Mouse (Mus musculus) neural tube, embryonic 13.5 days (tissue): ENCODE measurements around the gene Efcab3. TPM values are rescaled to one million over a fixed set of nuclear protein-coding genes. Genes with fewer than 3 reads are reported as not detected.

Experiments
- ATAC-seq: fragments of 200-750 bp; cut with Nextera tagmentation; 2 replicates; pipeline ENCODE4 v1.8.0; 2017; ENCODE audit warnings: low read depth, mild to moderate bottlenecking, moderate TSS enrichment, moderate library complexity
- H3K27ac ChIP-seq: fragments of 300-500 bp; sonication (generic); replicated peaks from 2 replicates; pipeline ENCODE4 v1.5.1; 2015; ENCODE audit warnings: moderate library complexity, mild to moderate bottlenecking, inconsistent platforms
- H3K27me3 ChIP-seq: fragments of 300-500 bp; sonication (generic); 2 replicates; pipeline ENCODE4 v1.6.1; 2015; ENCODE audit warnings: mild to moderate bottlenecking, inconsistent platforms
- H3K36me3 ChIP-seq: fragments of 300-500 bp; sonication (generic); 2 replicates; pipeline ENCODE4 v1.6.1; 2015; ENCODE audit warnings: mild to moderate bottlenecking, inconsistent platforms
- H3K4me1 ChIP-seq: fragments of 300-500 bp; sonication (generic); replicated peaks from 2 replicates; pipeline ENCODE4 v1.6.1; 2015; ENCODE audit warnings: inconsistent platforms
- H3K4me2 ChIP-seq: fragments of 300-500 bp; sonication (generic); 2 replicates; pipeline ENCODE4 v1.6.1; 2015; ENCODE audit warnings: inconsistent platforms, mild to moderate bottlenecking, moderate library complexity
- H3K4me3 ChIP-seq: fragments of 300-500 bp; sonication (generic); 2 replicates; pipeline ENCODE4 v1.5.1; 2015; ENCODE audit warnings: mild to moderate bottlenecking, inconsistent platforms
- H3K9ac ChIP-seq: fragments of 300-500 bp; sonication (generic); 2 replicates; pipeline ENCODE4 v1.6.1; 2015; ENCODE audit warnings: moderate library complexity, mild to moderate bottlenecking, inconsistent platforms
- H3K9me3 ChIP-seq: fragments of 300-500 bp; sonication (generic); 2 replicates; pipeline ENCODE4 v1.6.1; 2016; ENCODE audit warnings: inconsistent platforms
- WGBS: fragments of 180-500 bp; shearing (Covaris S2); methylation state at CpG from one replicate; pipeline ENCODE4 v1.1.7; 2015; 5-methylcytosine and 5-hydroxymethylcytosine counted together
- polyA plus RNA-seq: library from polyadenylated mRNA; unstranded; fragments of >200 nt; fragmentation: Nextera tagmentation; extraction: Ambion mirVana; gene quantifications from 2 replicates; pipeline ENCODE4 v1.2.1, GENCODE M21; 2015

The Efcab3 gene
- polyA plus RNA-seq, 1 experiment from 2014 or later: not detected

GRCm38 (mm10) chr11:105149766-105150165 lies 86.4 kb downstream of the Efcab3 start:
- ATAC-seq: no peak
- Histone ChIP-seq H3K36me3 (no peaks in the 10 kb centered on the region), H3K27ac (no peak overlapping the region), H3K4me3 (no peak overlapping the region), H3K4me2 (no peak overlapping the region), H3K9me3 (no peaks in the 10 kb centered on the region), H3K4me1 (peaks cover 21% of the 10 kb centered on the region), H3K27me3 (no peaks in the 10 kb centered on the region), H3K9ac (no peak overlapping the region)
- WGBS: 88% methylated on average over 1 of the region's 1 CpGs

GRCm38 (mm10) chr11:105150691-105151090 lies 87.3 kb downstream of the Efcab3 start:
- H3K4me1 ChIP-seq: peaks cover 21% of the 10 kb centered on the region
- H3K36me3 ChIP-seq: no peaks in the 10 kb centered on the region
- no peak for ATAC-seq
- H3K9ac ChIP-seq: no peak overlapping the region
- H3K9me3 ChIP-seq: no peaks in the 10 kb centered on the region
- H3K4me2 ChIP-seq: no peak overlapping the region
- no peak overlapping the region for H3K4me3 ChIP-seq
- no peaks in the 10 kb centered on the region for H3K27me3 ChIP-seq
- 57% methylated on average over 4 of the region's 4 CpGs for WGBS
- no peak overlapping the region for H3K27ac ChIP-seq

DNA sequence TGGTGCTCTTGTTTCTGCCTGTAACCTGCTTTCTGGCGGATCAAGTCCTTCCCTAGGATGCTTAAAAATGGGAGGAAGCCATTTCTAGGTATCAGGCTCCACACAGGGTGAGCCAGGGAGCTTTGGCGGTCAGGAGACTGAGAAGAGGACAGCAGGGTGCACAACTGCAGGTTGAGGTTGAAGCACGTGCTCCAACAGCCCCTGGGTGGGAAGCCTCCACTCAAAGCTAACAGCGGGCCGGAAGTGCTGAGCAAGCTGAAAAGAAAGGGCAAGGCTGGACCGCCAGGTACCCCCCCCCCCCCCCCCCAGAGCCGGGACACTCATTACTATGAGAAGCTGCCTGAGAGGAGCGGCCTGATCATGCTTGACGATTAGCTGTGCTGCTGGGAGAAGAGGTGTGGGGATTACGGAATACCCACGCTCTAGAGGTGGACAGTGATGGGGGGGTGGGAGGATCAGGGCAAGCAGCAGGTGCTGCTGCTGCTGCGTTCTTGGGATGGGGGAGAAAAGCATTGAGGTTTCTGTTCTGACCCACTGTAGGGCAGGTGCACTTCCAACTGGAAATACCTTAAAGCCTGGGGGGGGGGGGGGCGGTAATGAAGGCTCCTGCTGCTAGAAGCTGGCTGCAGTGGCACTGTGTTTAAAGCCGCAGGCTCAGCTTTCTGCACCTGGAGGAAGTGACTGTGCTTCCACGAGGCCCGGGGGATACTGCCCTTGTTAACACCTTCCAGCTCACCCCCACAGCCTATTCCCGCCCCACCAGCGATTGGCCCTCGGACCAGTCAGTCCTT lies 88.0 kb downstream of the Efcab3 start:
- peak overlapping the region; percentile 24 for H3K4me2 ChIP-seq
- WGBS: 24% methylated on average over 18 of the region's 19 CpGs
- H3K4me1 ChIP-seq: peaks cover 21% of the 10 kb centered on the region
- ATAC-seq: no peak
- no peaks in the 10 kb centered on the region for H3K27me3 ChIP-seq
- no peaks in the 10 kb centered on the region for H3K9me3 ChIP-seq
- H3K36me3 ChIP-seq: no peaks in the 10 kb centered on the region
- H3K27ac ChIP-seq: no peak overlapping the region
- peak overlapping the region; percentile 8; the same call in 1 of the 2 replicates for H3K9ac ChIP-seq
- H3K4me3 ChIP-seq: no peak overlapping the region

DNA sequence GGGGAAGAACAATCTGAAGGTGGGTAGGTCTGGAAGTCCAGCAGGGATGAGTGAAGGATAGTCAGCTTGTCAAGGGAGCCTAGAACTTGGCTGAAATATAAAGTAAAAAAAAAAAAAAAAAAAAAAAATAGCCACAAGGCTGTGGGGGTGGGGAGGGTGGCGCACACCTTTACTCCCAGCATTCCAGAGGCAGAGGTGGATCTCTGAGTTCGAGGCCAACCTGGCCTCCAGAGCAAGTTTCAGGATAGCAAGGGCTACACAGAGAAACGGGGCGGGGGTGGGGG lies 88.6 kb downstream of the Efcab3 start:
- Histone ChIP-seq H3K4me1 (peaks cover 21% of the 10 kb centered on the region), H3K9ac (no peak overlapping the region), H3K9me3 (no peaks in the 10 kb centered on the region), H3K4me3 (no peak overlapping the region), H3K27me3 (no peaks in the 10 kb centered on the region), H3K27ac (no peak overlapping the region), H3K4me2 (peak overlapping the region; percentile 24), H3K36me3 (no peaks in the 10 kb centered on the region)
- no peak for ATAC-seq
- 61% methylated on average over 4 of the region's 4 CpGs for WGBS

DNA sequence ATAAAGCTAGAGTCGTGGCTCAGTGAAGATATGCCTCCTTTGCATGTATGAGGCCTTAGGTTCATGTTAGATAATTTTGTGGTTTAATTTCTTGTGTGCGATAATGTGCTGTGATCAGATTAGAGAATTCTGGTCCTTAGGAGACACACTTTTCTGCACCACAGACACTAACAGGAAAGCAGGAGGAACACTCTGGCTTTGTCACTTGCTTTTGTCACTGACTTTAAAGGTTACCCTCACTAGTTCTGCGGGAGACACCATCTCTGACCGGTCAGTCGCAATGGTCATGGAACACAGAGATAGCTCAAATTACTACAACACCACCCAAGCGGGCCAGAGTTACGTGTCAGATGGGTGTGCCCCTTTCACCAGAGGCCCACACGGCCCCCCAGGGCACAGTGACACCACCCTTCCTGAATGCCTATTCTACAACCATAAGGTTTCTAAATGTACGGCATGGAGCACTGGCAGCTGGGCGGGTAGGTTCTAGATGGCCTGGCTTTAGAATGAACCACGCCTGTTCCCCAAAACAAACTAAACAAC lies 89.0 kb downstream of the Efcab3 start:
- H3K27me3 ChIP-seq: no peaks in the 10 kb centered on the region
- WGBS: 85% methylated on average over 11 of the region's 11 CpGs
- H3K27ac ChIP-seq: no peak overlapping the region
- no peak overlapping the region for H3K4me3 ChIP-seq
- no peaks in the 10 kb centered on the region for H3K9me3 ChIP-seq
- no peak overlapping the region for H3K9ac ChIP-seq
- peaks cover 21% of the 10 kb centered on the region for H3K4me1 ChIP-seq
- no peak for ATAC-seq
- no peak overlapping the region for H3K4me2 ChIP-seq
- H3K36me3 ChIP-seq: no peaks in the 10 kb centered on the region

DNA sequence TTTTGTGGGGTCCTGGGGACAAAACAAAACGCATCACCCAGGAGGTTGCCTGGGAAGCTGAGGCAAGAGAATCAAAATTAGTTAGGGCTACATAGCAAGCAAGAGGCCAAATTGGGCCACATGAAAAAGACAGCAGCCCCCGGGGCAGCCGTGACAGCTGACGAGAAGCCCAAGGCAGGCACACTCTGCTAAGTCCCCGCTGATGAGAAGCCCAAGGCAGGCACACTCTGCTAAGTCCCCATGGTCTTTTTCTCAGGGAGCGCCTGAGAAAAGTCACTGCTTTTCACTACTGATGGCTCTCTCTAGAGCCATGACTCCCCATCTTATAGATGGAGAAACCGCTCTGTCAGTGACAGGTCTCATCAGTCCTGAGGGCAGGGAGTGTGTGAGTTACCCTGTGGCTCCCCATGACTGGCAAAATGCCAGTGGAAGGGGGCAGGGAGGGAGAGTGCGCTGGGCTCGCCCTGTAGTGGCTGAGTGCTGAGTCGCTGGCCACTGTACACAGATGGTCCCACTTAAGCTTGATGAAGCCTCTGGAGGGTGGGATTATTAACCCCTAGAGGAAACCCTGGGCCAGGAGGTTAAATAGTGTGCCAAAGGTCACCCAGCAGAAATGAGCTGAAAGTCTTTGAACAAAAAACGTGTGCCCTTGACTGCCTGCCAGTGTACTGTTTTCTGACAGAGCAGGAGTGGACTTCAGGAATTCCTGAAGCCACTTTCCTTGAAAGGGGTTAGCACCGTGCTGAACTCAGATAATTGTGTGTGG lies 89.9 kb downstream of the Efcab3 start:
- peaks cover 21% of the 10 kb centered on the region for H3K4me1 ChIP-seq
- no peaks in the 10 kb centered on the region for H3K36me3 ChIP-seq
- no peak overlapping the region for H3K4me3 ChIP-seq
- H3K27me3 ChIP-seq: no peaks in the 10 kb centered on the region
- H3K4me2 ChIP-seq: no peak overlapping the region
- no peak overlapping the region for H3K9ac ChIP-seq
- no peak overlapping the region for H3K27ac ChIP-seq
- no peaks in the 10 kb centered on the region for H3K9me3 ChIP-seq
- peak; percentile 67; the same call in 1 of the 2 replicates for ATAC-seq
- WGBS: 31% methylated on average over 12 of the region's 12 CpGs

DNA sequence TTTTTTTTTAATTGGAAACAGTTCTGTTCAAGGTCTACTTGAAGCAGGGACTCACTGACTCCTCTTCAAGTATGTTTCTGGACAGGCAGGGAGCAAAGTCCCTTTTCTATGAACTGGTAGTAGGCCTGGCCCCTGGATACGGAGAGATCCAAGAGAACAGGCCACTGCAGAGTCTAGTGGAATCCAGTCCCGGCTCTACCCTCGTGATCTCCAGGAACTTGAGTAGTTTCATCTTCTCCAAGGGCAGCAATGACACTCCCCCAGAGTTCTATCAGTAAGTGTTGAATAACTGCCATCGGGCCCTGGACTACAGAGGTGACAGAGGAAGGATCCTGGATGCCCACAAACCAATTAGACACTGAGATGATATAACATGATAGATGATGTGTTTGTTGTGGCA lies 92.5 kb downstream of the Efcab3 start:
- Histone ChIP-seq H3K27ac (no peak overlapping the region), H3K4me3 (no peak overlapping the region), H3K9ac (no peak overlapping the region), H3K36me3 (no peaks in the 10 kb centered on the region), H3K27me3 (no peaks in the 10 kb centered on the region), H3K4me2 (no peak overlapping the region), H3K9me3 (no peaks in the 10 kb centered on the region), H3K4me1 (peaks cover 21% of the 10 kb centered on the region)
- 91% methylated on average over 4 of the region's 4 CpGs for WGBS
- ATAC-seq: no peak

DNA sequence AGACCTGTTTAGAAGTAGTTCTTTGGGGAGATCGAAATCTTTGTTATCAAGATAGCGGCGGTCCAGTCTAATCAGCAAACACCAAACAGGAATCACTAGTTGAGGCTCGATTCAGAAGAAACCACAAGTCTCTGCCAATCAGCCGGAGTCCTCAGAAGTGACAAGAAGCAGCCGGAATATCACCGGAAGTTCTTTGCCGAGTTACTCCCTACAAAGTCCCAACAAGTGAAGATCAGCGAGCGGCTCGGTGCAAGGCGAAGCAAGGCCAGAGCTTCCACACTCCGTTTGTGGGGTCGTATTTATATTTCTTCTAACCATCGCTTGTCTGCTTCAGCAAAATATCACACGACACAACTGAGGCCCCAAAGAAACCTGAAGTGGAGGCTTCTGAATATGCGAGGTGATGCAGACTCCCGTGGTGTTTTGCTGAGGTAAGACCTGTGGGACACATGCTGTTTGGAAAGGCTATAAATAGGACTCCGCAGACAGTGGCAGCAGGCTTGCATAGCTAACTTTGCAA lies 93.4 kb downstream of the Efcab3 start:
- no peaks in the 10 kb centered on the region for H3K27me3 ChIP-seq
- no peaks in the 10 kb centered on the region for H3K36me3 ChIP-seq
- no peaks in the 10 kb centered on the region for H3K9me3 ChIP-seq
- no peak overlapping the region for H3K4me3 ChIP-seq
- WGBS: 88% methylated on average over 19 of the region's 19 CpGs
- H3K4me1 ChIP-seq: peaks cover 13% of the 10 kb centered on the region
- ATAC-seq: no peak
- H3K27ac ChIP-seq: no peak overlapping the region
- H3K4me2 ChIP-seq: no peak overlapping the region
- no peak overlapping the region for H3K9ac ChIP-seq

- H3K4me1 ChIP-seq: peaks cover 10% of the 10 kb centered on the region
These were observed 94.7 kb downstream of the Efcab3 start for GRCm38 (mm10) chr11:105158047-105158446.

DNA sequence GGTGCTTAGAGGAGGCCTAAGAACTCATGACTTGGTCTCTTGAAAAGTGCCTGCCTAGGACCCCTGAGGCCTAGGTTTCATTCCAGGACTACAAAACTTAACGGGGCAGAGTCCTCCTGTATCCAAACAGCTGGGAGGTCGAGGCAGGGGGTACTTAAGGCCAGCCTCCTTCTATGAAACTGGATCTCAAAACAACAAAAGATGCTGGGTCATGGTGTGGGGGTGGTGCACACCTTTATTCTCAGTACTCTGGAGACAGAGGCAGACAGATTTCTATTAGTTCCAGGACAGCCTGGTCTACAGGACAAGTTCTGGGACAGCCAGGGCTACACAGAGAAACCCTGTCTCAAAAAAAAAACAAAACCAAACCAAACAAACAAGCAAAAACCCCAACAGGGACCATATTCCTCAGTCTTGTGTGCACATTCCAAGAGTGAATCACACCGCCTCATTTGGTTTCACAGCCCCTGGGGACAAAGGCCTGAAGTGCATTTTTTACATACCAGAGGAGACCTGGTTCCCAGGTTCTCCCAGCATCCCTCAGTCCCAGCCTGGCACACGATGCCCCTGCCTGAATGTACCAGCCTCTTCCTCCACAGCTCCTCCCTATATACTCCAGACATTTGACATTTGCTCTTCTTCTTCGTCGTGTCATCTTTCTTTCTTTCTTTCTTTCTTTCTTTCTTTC lies 96.4 kb downstream of the Efcab3 start:
- WGBS: 61% methylated on average over 6 of the region's 6 CpGs

More at GRCm38 (mm10) chr11:105158047-105158446, 94.7 kb downstream of the Efcab3 start:
- H3K4me2 ChIP-seq: no peak overlapping the region
- H3K9ac ChIP-seq: no peak overlapping the region
- ATAC-seq: no peak
- H3K27ac ChIP-seq: no peak overlapping the region
- no peaks in the 10 kb centered on the region for H3K27me3 ChIP-seq
- no peak overlapping the region for H3K4me3 ChIP-seq
- 0 out of 2 replicates have a peak, but pooled peaks cover 4% of the 10 kb centered on the region for H3K9me3 ChIP-seq
- no peaks in the 10 kb centered on the region for H3K36me3 ChIP-seq

GRCm38 (mm10) chr11:105161411-105161810 lies 98.0 kb downstream of the Efcab3 start:
- peaks cover 23% of the 10 kb centered on the region for H3K9me3 ChIP-seq
- WGBS: 86% methylated on average over 2 of the region's 2 CpGs
- no peak overlapping the region for H3K27ac ChIP-seq
- no peaks in the 10 kb centered on the region for H3K4me1 ChIP-seq
- ATAC-seq: no peak
- H3K36me3 ChIP-seq: no peaks in the 10 kb centered on the region
- no peaks in the 10 kb centered on the region for H3K27me3 ChIP-seq
- no peak overlapping the region for H3K9ac ChIP-seq
- no peak overlapping the region for H3K4me3 ChIP-seq
- no peak overlapping the region for H3K4me2 ChIP-seq

More for the DNA sequence above, 96.4 kb downstream of the Efcab3 start:
- H3K4me3 ChIP-seq: no peak overlapping the region
- H3K9ac ChIP-seq: no peak overlapping the region
- peaks cover 12% of the 10 kb centered on the region; the same call in 1 of the 2 replicates for H3K9me3 ChIP-seq
- H3K4me2 ChIP-seq: no peak overlapping the region
- H3K4me1 ChIP-seq: no peaks in the 10 kb centered on the region
- no peak for ATAC-seq
- H3K36me3 ChIP-seq: no peaks in the 10 kb centered on the region
- no peaks in the 10 kb centered on the region for H3K27me3 ChIP-seq
- no peak overlapping the region for H3K27ac ChIP-seq
